Mouse (Mus musculus) midbrain, embryonic 10.5 days (tissue): ENCODE measurements at regions not wholly inside any gene's neighbourhood (a gene's known extent, or its start where the extent isn't known, plus 50 kb on each side); places are given as distances from the start of the nearest gene placed in this dataset.

Experiments used
- DNase-seq: peaks from one replicate; pipeline ENCODE4 v3.0.0-alpha.2; 2017; ENCODE audit warnings: low spot score
- H3K27ac ChIP-seq: fragments of 300-500 bp; sonication (generic); replicated peaks from 2 replicates; pipeline ENCODE4 v1.5.1; 2016; ENCODE audit warnings: mild to moderate bottlenecking
- H3K27me3 ChIP-seq: fragments of 300-500 bp; sonication (generic); 2 replicates; pipeline ENCODE4 v1.6.1; 2016; ENCODE audit warnings: low read depth, mild to moderate bottlenecking; ENCODE audit not compliant: poor library complexity, severe bottlenecking
- H3K36me3 ChIP-seq: fragments of 300-500 bp; sonication (generic); 2 replicates; pipeline ENCODE4 v1.6.1; 2016; ENCODE audit warnings: mild to moderate bottlenecking, moderate library complexity
- H3K4me1 ChIP-seq: fragments of 300-500 bp; sonication (generic); 2 replicates; pipeline ENCODE4 v1.6.1; 2016
- H3K4me3 ChIP-seq: fragments of 300-500 bp; sonication (generic); 2 replicates; pipeline ENCODE4 v1.5.1; 2016; ENCODE audit warnings: mild to moderate bottlenecking, moderate library complexity
- H3K9me3 ChIP-seq: fragments of 300-500 bp; sonication (generic); replicated peaks from 2 replicates; pipeline ENCODE4 v1.6.1; 2016; ENCODE audit warnings: mild to moderate bottlenecking
- WGBS: fragments of 180-500 bp; shearing (Covaris S2); methylation state at CpG from one replicate; pipeline ENCODE4 v1.1.7; 2016; 5-methylcytosine and 5-hydroxymethylcytosine counted together

DNA sequence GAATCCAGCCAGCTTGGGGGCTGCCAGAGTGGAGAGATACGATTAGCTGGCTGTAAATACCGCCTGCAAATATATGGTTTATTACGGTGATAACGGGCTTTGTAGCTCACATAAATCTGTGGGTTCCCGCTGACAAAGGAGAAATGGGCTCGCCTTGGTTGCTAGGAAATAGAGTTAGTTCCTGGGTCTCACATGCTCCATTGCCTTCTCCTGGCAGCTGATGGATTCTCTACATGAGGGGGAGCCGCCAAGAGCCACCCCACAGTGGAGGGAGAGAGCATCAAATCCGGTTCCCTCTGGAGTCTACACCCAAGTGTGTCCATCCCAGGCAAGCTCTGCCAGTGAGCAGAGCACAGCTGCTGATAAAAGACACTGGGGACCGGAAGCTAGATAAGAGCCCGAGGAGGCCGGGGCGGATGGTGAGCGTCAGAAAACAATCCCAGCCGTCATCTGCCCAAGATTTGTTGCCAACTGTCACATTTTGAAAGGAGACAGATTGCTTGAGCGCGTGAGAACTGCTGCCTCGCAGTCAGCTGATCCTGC is 275.7 kb downstream of the Rybp start:
- peaks cover 67% of the 10 kb centered on the region for H3K27me3 ChIP-seq
- no peak overlapping the region; the same call in 1 of the 2 replicates for H3K27ac ChIP-seq
- no peak overlapping the region for H3K4me3 ChIP-seq
- WGBS = 58% methylated on average over 17 of the region's 17 CpGs
- H3K36me3 ChIP-seq = no peaks in the 10 kb centered on the region
- H3K4me1 ChIP-seq = peaks cover 10% of the 10 kb centered on the region
- DNase-seq = no peak
- no peaks in the 10 kb centered on the region for H3K9me3 ChIP-seq

- 85% methylated on average over 9 of the region's 9 CpGs for WGBS
- H3K9me3 ChIP-seq = no peaks in the 10 kb centered on the region
- DNase-seq = no peak
- H3K27me3 ChIP-seq = peaks cover 69% of the 10 kb centered on the region
- H3K4me1 ChIP-seq = peaks cover 10% of the 10 kb centered on the region
- H3K36me3 ChIP-seq = no peaks in the 10 kb centered on the region
- H3K4me3 ChIP-seq = no peak overlapping the region
- H3K27ac ChIP-seq = no peak overlapping the region
Measured at GRCm38 (mm10) chr6:100010954-100011481, 276.3 kb downstream of the Rybp start.

- Histone ChIP-seq H3K27me3 (peaks cover 98% of the 10 kb centered on the region), H3K4me3 (0 out of 2 replicates have a peak overlapping the region, but pooled peaks have one; percentile 1), H3K27ac (no peak overlapping the region; the same call in 1 of the 2 replicates), H3K36me3 (no peaks in the 10 kb centered on the region), H3K4me1 (peaks cover 44% of the 10 kb centered on the region), H3K9me3 (no peaks in the 10 kb centered on the region)
- 41% methylated on average over 13 of the region's 13 CpGs for WGBS
- peak; percentile 63 for DNase-seq
Measured at GRCm38 (mm10) chr6:99999711-100000365, 273.6 kb upstream of the Prok2 start.

- H3K27me3 ChIP-seq = peaks cover 91% of the 10 kb centered on the region
- H3K9me3 ChIP-seq = no peaks in the 10 kb centered on the region
- H3K4me3 ChIP-seq = no peak overlapping the region
- peak overlapping the region; percentile 46; the same call in 1 of the 2 replicates for H3K27ac ChIP-seq
- peak; percentile 33 for DNase-seq
- H3K36me3 ChIP-seq = no peaks in the 10 kb centered on the region
- H3K4me1 ChIP-seq = peaks cover 44% of the 10 kb centered on the region
- WGBS = 43% methylated on average over 15 of the region's 15 CpGs
Measured at GRCm38 (mm10) chr6:99995970-99996956, 270.1 kb upstream of the Prok2 start.

DNA sequence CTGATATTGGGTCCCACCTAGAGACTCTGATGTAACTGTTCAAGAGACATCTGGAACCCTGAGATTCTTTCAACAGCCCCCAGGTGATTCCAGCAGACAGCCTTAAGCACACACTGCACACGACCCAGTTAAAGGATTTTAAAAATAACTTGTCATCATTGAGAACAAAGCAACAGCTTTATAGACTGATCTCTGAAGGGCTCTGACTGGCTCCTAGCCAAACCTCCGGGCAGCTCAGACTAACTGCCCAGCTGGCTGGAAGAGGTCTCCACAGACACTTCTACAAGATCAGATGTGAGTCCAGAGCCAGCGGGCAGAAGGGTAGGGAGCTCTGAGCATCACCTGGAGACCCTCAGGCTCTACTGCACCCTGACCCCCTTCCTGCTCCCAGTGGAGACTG is 267.8 kb upstream of the Prok2 start:
- Histone ChIP-seq H3K4me3 (no peak overlapping the region), H3K27ac (no peak overlapping the region), H3K36me3 (no peaks in the 10 kb centered on the region), H3K9me3 (no peaks in the 10 kb centered on the region), H3K4me1 (peaks cover 31% of the 10 kb centered on the region), H3K27me3 (peaks cover 86% of the 10 kb centered on the region)
- no peak for DNase-seq
- WGBS = 84% methylated on average over 3 of the region's 3 CpGs

- Histone ChIP-seq H3K4me3 (no peak overlapping the region), H3K27ac (no peak overlapping the region), H3K36me3 (no peaks in the 10 kb centered on the region), H3K4me1 (peaks cover 32% of the 10 kb centered on the region), H3K9me3 (no peaks in the 10 kb centered on the region), H3K27me3 (peaks cover 86% of the 10 kb centered on the region)
- DNase-seq = no peak
- WGBS = 83% methylated on average over 7 of the region's 7 CpGs
Measured at GRCm38 (mm10) chr6:99991079-99991478, 264.9 kb upstream of the Prok2 start.

DNA sequence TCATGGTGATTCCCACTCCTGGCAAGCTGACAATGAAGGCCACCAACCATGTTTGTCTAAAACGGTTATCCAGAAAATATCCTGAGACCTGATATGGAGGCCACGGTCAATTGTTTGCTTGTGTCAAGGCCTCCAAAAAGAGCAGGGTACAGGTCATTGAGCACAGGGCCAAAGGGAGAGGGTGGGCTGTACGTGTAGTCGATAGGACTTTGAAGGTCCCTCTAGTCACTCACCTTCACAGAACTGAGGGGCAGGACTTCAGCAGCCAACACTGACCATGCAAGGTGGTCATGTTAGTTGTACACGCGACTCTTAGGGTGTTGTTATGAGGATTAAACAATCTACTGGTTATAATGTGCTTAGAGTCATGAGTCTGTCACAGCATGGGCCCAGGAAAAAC is 264.4 kb upstream of the Prok2 start:
- H3K27me3 ChIP-seq = peaks cover 87% of the 10 kb centered on the region
- WGBS = 74% methylated on average over 6 of the region's 6 CpGs
- DNase-seq = no peak
- H3K27ac ChIP-seq = no peak overlapping the region
- no peak overlapping the region for H3K4me3 ChIP-seq
- no peaks in the 10 kb centered on the region for H3K9me3 ChIP-seq
- H3K36me3 ChIP-seq = no peaks in the 10 kb centered on the region
- H3K4me1 ChIP-seq = peaks cover 32% of the 10 kb centered on the region

DNA sequence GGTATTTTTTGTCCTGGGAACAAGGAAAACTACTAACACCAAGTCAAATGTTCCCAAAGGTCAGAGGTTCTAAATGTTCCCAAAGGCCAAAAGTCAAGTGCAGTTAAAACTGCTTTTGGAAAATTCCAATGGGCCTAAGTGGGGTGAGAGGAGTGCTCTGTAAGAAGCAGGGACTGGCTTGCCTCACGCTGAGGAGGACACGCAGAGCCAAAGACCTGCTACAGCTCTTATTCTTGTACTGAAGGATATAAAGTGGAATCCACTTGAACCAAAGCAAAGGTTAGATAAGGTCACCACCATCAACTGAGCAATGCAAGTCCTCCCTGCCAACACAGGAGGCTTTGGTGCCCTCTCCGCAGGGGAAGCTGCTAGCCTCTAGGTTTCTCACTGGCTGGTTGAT is 260.3 kb upstream of the Prok2 start:
- Histone ChIP-seq H3K27me3 (peaks cover 94% of the 10 kb centered on the region), H3K4me1 (peaks cover 47% of the 10 kb centered on the region), H3K36me3 (no peaks in the 10 kb centered on the region), H3K4me3 (no peak overlapping the region), H3K27ac (no peak overlapping the region), H3K9me3 (no peaks in the 10 kb centered on the region)
- 54% methylated on average over 3 of the region's 3 CpGs for WGBS
- no peak for DNase-seq

GRCm38 (mm10) chr6:99985322-99985721 is 259.1 kb upstream of the Prok2 start:
- Histone ChIP-seq H3K27ac (no peak overlapping the region), H3K9me3 (no peaks in the 10 kb centered on the region), H3K4me1 (peaks cover 41% of the 10 kb centered on the region), H3K4me3 (no peak overlapping the region), H3K27me3 (peaks cover 94% of the 10 kb centered on the region), H3K36me3 (no peaks in the 10 kb centered on the region)
- no peak for DNase-seq
- 29% methylated on average over 5 of the region's 5 CpGs for WGBS

- no peaks in the 10 kb centered on the region for H3K36me3 ChIP-seq
- H3K4me1 ChIP-seq = peaks cover 45% of the 10 kb centered on the region
- peak; percentile 38 for DNase-seq
- 5% methylated on average over 10 of the region's 10 CpGs for WGBS
- H3K27ac ChIP-seq = 0 out of 2 replicates have a peak overlapping the region, but pooled peaks have one; percentile 10
- H3K27me3 ChIP-seq = peaks cover 95% of the 10 kb centered on the region
- peak overlapping the region; percentile 0; the same call in 1 of the 2 replicates for H3K4me3 ChIP-seq
- H3K9me3 ChIP-seq = no peaks in the 10 kb centered on the region
Measured at GRCm38 (mm10) chr6:99984856-99985224, 258.6 kb upstream of the Prok2 start.

GRCm38 (mm10) chr6:99984057-99984855 is 258.1 kb upstream of the Prok2 start:
- peaks cover 99% of the 10 kb centered on the region for H3K27me3 ChIP-seq
- no peaks in the 10 kb centered on the region for H3K36me3 ChIP-seq
- H3K27ac ChIP-seq = 0 out of 2 replicates have a peak overlapping the region, but pooled peaks have one; percentile 10
- peak overlapping the region; percentile 0; the same call in 1 of the 2 replicates for H3K4me3 ChIP-seq
- no peak for DNase-seq
- WGBS = 6% methylated on average over 7 of the region's 7 CpGs
- H3K9me3 ChIP-seq = no peaks in the 10 kb centered on the region
- H3K4me1 ChIP-seq = peaks cover 51% of the 10 kb centered on the region

DNA sequence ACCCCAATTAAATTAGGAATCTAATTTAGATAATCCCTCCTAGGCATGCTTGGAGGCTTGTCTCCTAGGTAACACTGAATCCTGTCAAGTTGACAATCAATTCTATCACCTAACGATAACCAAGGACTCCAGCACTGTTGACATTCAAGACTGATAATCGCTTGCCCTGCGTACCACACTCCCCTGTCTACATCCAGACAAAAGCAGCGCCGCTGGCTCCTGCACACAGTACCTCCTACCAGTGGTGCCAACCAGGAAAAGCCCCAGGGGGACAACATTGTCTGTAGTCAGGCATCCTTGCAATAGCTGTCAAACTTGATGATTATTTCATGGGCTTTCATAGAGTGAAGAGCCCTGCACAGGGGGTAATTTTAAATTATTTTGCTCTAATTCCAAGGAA is 253.4 kb upstream of the Prok2 start:
- Histone ChIP-seq H3K36me3 (no peaks in the 10 kb centered on the region), H3K9me3 (no peaks in the 10 kb centered on the region), H3K4me1 (peaks cover 37% of the 10 kb centered on the region), H3K27me3 (peaks cover 82% of the 10 kb centered on the region), H3K4me3 (no peak overlapping the region), H3K27ac (no peak overlapping the region)
- 33% methylated on average over 5 of the region's 5 CpGs for WGBS
- DNase-seq = no peak
